Mouse (Mus musculus): Measurements from ENCODE around the gene Cebpz. TPM values are rescaled to one million over a fixed set of nuclear protein-coding genes. Genes with fewer than 3 reads are reported as not detected.
A peak's percentile ranks its signal among the peaks of the same experiment; 100 is the strongest.

Cebpz gene
- total and polyA plus RNA-seq, 2 experiments from 2014 or later: 6.1 to 28.4 TPM

- ATAC-seq (ENCODE audit: insufficient read depth, low read depth) (no peak), DNase-seq (ENCODE audit: low spot score) (no peak)
- Histone ChIP-seq H3K9ac (replicated peaks; ENCODE audit: low read depth, low read length) (no peak overlapping the region), H3K27me3 (ENCODE audit: control insufficient read depth, insufficient read depth, low read length) (no peaks in the 10 kb centered on the region), H3K9me3 (replicated peaks; ENCODE audit: control insufficient read depth, low read length) (peaks cover 5% of the 10 kb centered on the region; the same call in 1 of the 2 replicates), H3K4me1 (ENCODE audit: control insufficient read depth, insufficient read depth) (peaks cover 8% of the 10 kb centered on the region; the same call in 1 of the 2 replicates), H3K4me3 (ENCODE audit: low read depth, low read length) (no peak overlapping the region), H3K4me2 (ENCODE audit: low read depth, low read length) (no peak overlapping the region), H3K27ac (ENCODE audit: low read depth) (no peak overlapping the region), H3K36me3 (replicated peaks; ENCODE audit: control insufficient read depth, insufficient read depth, low read length) (no peaks in the 10 kb centered on the region; the same call in 1 of the 2 replicates)
- TF ChIP-seq EP300 (IDR thresholded peaks at IDR 0.05; ENCODE audit: low read depth): no peak
- TF ChIP-seq CTCF (IDR thresholded peaks at IDR 0.05; ENCODE audit: low read depth): no peak
- 76% methylated on average over 5 of the region's 5 CpGs for WGBS
Measured at GRCm38 (mm10) chr17:78885286-78886065, 51.4 kb downstream of the Cebpz start.

- H3K9me3 ChIP-seq (replicated peaks; ENCODE audit: control insufficient read depth, low read length): peaks cover 5% of the 10 kb centered on the region; the same call in 1 of the 2 replicates
- H3K36me3 ChIP-seq (replicated peaks; ENCODE audit: control insufficient read depth, insufficient read depth, low read length): peaks cover 8% of the 10 kb centered on the region
- H3K4me2 ChIP-seq (ENCODE audit: low read depth, low read length): no peak overlapping the region
- H3K4me1 ChIP-seq (ENCODE audit: control insufficient read depth, insufficient read depth): peaks cover 11% of the 10 kb centered on the region; the same call in 1 of the 2 replicates
- ATAC-seq (ENCODE audit: insufficient read depth, low read depth) (no peak), DNase-seq (ENCODE audit: low spot score) (no peak)
- 91% methylated on average over 4 of the region's 4 CpGs for WGBS
- no peak overlapping the region for H3K9ac ChIP-seq (replicated peaks; ENCODE audit: low read depth, low read length)
- TF ChIP-seq CTCF (IDR thresholded peaks at IDR 0.05; ENCODE audit: low read depth) (no peak), EP300 (IDR thresholded peaks at IDR 0.05; ENCODE audit: low read depth) (no peak)
- no peak overlapping the region for H3K4me3 ChIP-seq (ENCODE audit: low read depth, low read length)
- H3K27ac ChIP-seq (ENCODE audit: low read depth): no peak overlapping the region
- H3K27me3 ChIP-seq (ENCODE audit: control insufficient read depth, insufficient read depth, low read length): no peaks in the 10 kb centered on the region
Measured at GRCm38 (mm10) chr17:78883291-78883690, 53.6 kb downstream of the Cebpz start.

GRCm38 (mm10) chr17:78882401-78883112 lies 54.3 kb downstream of the Cebpz start, which contains the start of gene Eif2ak2:
Gene Eif2ak2, minus strand, starts transcription at chr17:78882573.
- WGBS: under 1% methylated on average over 28 of the region's 28 CpGs
- H3K27me3 ChIP-seq (ENCODE audit: control insufficient read depth, insufficient read depth, low read length): no peaks in the 10 kb centered on the region
- H3K4me2 ChIP-seq (ENCODE audit: low read depth, low read length): peak within 1 kb of the TSS; percentile 69
- peak; percentile 99 for ATAC-seq (ENCODE audit: insufficient read depth, low read depth)
- DNase-seq (ENCODE audit: low spot score): peak; percentile 82
- H3K4me3 ChIP-seq (ENCODE audit: low read depth, low read length): peak within 1 kb of the TSS; percentile 74
- peak within 1 kb of the TSS; percentile 82 for H3K27ac ChIP-seq (ENCODE audit: low read depth)
- TF ChIP-seq CTCF (IDR thresholded peaks at IDR 0.05; ENCODE audit: low read depth) (no peak), EP300 (IDR thresholded peaks at IDR 0.05; ENCODE audit: low read depth) (0 out of 2 replicates have a peak, but pooled peaks have one; percentile 40)
- H3K4me1 ChIP-seq (ENCODE audit: control insufficient read depth, insufficient read depth): peaks cover 11% of the 10 kb centered on the region; the same call in 1 of the 2 replicates
- peaks cover 5% of the 10 kb centered on the region; the same call in 1 of the 2 replicates for H3K9me3 ChIP-seq (replicated peaks; ENCODE audit: control insufficient read depth, low read length)
- peak within 1 kb of the TSS; percentile 78 for H3K9ac ChIP-seq (replicated peaks; ENCODE audit: low read depth, low read length)
- peaks cover 15% of the 10 kb centered on the region for H3K36me3 ChIP-seq (replicated peaks; ENCODE audit: control insufficient read depth, insufficient read depth, low read length)

GRCm38 (mm10) chr17:78881878-78882304 lies 55.0 kb downstream of the Cebpz start:
- ATAC-seq (ENCODE audit: insufficient read depth, low read depth): peak; percentile 42
- H3K4me3 ChIP-seq (ENCODE audit: low read depth, low read length): peak overlapping the region; percentile 74
- H3K4me2 ChIP-seq (ENCODE audit: low read depth, low read length): peak overlapping the region; percentile 69
- H3K4me1 ChIP-seq (ENCODE audit: control insufficient read depth, insufficient read depth): peaks cover 11% of the 10 kb centered on the region; the same call in 1 of the 2 replicates
- no peaks in the 10 kb centered on the region for H3K27me3 ChIP-seq (ENCODE audit: control insufficient read depth, insufficient read depth, low read length)
- peak overlapping the region; percentile 78 for H3K9ac ChIP-seq (replicated peaks; ENCODE audit: low read depth, low read length)
- H3K9me3 ChIP-seq (replicated peaks; ENCODE audit: control insufficient read depth, low read length): peaks cover 5% of the 10 kb centered on the region; the same call in 1 of the 2 replicates
- peak; percentile 25 for DNase-seq (ENCODE audit: low spot score)
- TF ChIP-seq EP300 (IDR thresholded peaks at IDR 0.05; ENCODE audit: low read depth) (no peak), CTCF (IDR thresholded peaks at IDR 0.05; ENCODE audit: low read depth) (no peak)
- 23% methylated on average over 2 of the region's 7 CpGs for WGBS
- peak overlapping the region; percentile 82 for H3K27ac ChIP-seq (ENCODE audit: low read depth)
- H3K36me3 ChIP-seq (replicated peaks; ENCODE audit: control insufficient read depth, insufficient read depth, low read length): peaks cover 21% of the 10 kb centered on the region

GRCm38 (mm10) chr17:78873886-78874285 lies 63.0 kb downstream of the Cebpz start:
- H3K9me3 ChIP-seq (replicated peaks; ENCODE audit: control insufficient read depth, low read length): no peaks in the 10 kb centered on the region
- no peak overlapping the region for H3K9ac ChIP-seq (replicated peaks; ENCODE audit: low read depth, low read length)
- H3K27ac ChIP-seq (ENCODE audit: low read depth): no peak overlapping the region
- TF ChIP-seq CTCF (IDR thresholded peaks at IDR 0.05; ENCODE audit: low read depth) (no peak), EP300 (IDR thresholded peaks at IDR 0.05; ENCODE audit: low read depth) (no peak)
- ATAC-seq (ENCODE audit: insufficient read depth, low read depth) (no peak), DNase-seq (ENCODE audit: low spot score) (no peak)
- no peak overlapping the region for H3K4me2 ChIP-seq (ENCODE audit: low read depth, low read length)
- peaks cover 77% of the 10 kb centered on the region for H3K36me3 ChIP-seq (replicated peaks; ENCODE audit: control insufficient read depth, insufficient read depth, low read length)
- WGBS: 92% methylated on average over 6 of the region's 6 CpGs
- no peaks in the 10 kb centered on the region for H3K4me1 ChIP-seq (ENCODE audit: control insufficient read depth, insufficient read depth)
- H3K27me3 ChIP-seq (ENCODE audit: control insufficient read depth, insufficient read depth, low read length): no peaks in the 10 kb centered on the region
- H3K4me3 ChIP-seq (ENCODE audit: low read depth, low read length): no peak overlapping the region

Other genes with a start within 250 kb of the Cebpz start
- gene Strn, start 199.9 kb downstream of the Cebpz start, total RNA-seq (2014; rRNA removed; ENCODE audit: low replicate concordance): 29.1 and 44.3 TPM in 2 replicates
- gene Strn, start 199.9 kb downstream of the Cebpz start, polyA plus RNA-seq (2015; fragmentation: Nextera tagmentation; extraction: Ambion mirVana): 8.0 and 8.2 TPM in 2 replicates
- 38.6 and 56.7 TPM in 2 replicates for gene Heatr5b, start 101.7 kb downstream of the Cebpz start, total RNA-seq (2014; rRNA removed; ENCODE audit: low replicate concordance)
- gene Heatr5b, start 101.7 kb downstream of the Cebpz start, polyA plus RNA-seq (2015; fragmentation: Nextera tagmentation; extraction: Ambion mirVana): 13.8 and 16.3 TPM in 2 replicates
- 3.8 and 4.6 TPM in 2 replicates for gene Gpatch11, start 101.5 kb downstream of the Cebpz start, total RNA-seq (2014; rRNA removed; ENCODE audit: low replicate concordance)
- 43.7 and 45.0 TPM in 2 replicates for gene Gpatch11, start 101.5 kb downstream of the Cebpz start, polyA plus RNA-seq (2015; fragmentation: Nextera tagmentation; extraction: Ambion mirVana)
- gene Eif2ak2, start 54.5 kb downstream of the Cebpz start, total RNA-seq (2014; rRNA removed; ENCODE audit: low replicate concordance): 4.7 and 15.6 TPM in 2 replicates
- gene Eif2ak2, start 54.5 kb downstream of the Cebpz start, polyA plus RNA-seq (2015; fragmentation: Nextera tagmentation; extraction: Ambion mirVana): 7.4 and 11.6 TPM in 2 replicates
- not detected in 2 replicates for gene Sult6b1, start 30.1 kb downstream of the Cebpz start, total RNA-seq (2014; rRNA removed; ENCODE audit: low replicate concordance)
- gene Sult6b1, start 30.1 kb downstream of the Cebpz start, polyA plus RNA-seq (2015; fragmentation: Nextera tagmentation; extraction: Ambion mirVana): 0.14 TPM in 1 of 2 replicates, not detected in the other
- 21.4 and 56.7 TPM in 2 replicates for gene Cebpzos, start 20.6 kb downstream of the Cebpz start, total RNA-seq (2014; rRNA removed; ENCODE audit: low replicate concordance)
- gene Cebpzos, start 20.6 kb downstream of the Cebpz start, polyA plus RNA-seq (2015; fragmentation: Nextera tagmentation; extraction: Ambion mirVana): 134 and 145 TPM in 2 replicates
- 21.5 and 31.8 TPM in 2 replicates for gene Ndufaf7, start 70 bp upstream of the Cebpz start, total RNA-seq (2014; rRNA removed; ENCODE audit: low replicate concordance)
- 60.7 and 61.6 TPM in 2 replicates for gene Ndufaf7, start 70 bp upstream of the Cebpz start, polyA plus RNA-seq (2015; fragmentation: Nextera tagmentation; extraction: Ambion mirVana)
- gene Prkd3, start 83.8 kb upstream of the Cebpz start, total RNA-seq (2014; rRNA removed; ENCODE audit: low replicate concordance): 36.8 and 39.7 TPM in 2 replicates
- gene Prkd3, start 83.8 kb upstream of the Cebpz start, polyA plus RNA-seq (2015; fragmentation: Nextera tagmentation; extraction: Ambion mirVana): 11.7 and 12.4 TPM in 2 replicates
- 8.2 and 26.3 TPM in 2 replicates for gene Qpct, start 114.8 kb upstream of the Cebpz start, total RNA-seq (2014; rRNA removed; ENCODE audit: low replicate concordance)
- 21.2 TPM in 2 replicates for gene Qpct, start 114.8 kb upstream of the Cebpz start, polyA plus RNA-seq (2015; fragmentation: Nextera tagmentation; extraction: Ambion mirVana)

Measured in heart, postnatal 0 days (tissue).